Mouse (Mus musculus) liver, embryonic 14.5 days (tissue): Measurements from ENCODE around the gene Tmem132d. TPM values are rescaled to one million over a fixed set of nuclear protein-coding genes. Genes with fewer than 3 reads are reported as not detected.

Experiments
- ATAC-seq: fragments of 200-750 bp; cut with Nextera tagmentation; 2 replicates; pipeline ENCODE4 v1.8.0; 2017; ENCODE audit warnings: moderate number of reproducible peaks, mild to moderate bottlenecking, moderate library complexity; ENCODE audit not compliant: insufficient read depth
- DNase-seq, 3 experiments: peaks; one replicate each; pipeline ENCODE4 v3.0.0-alpha.2; 2012 to 2013; ENCODE audit warnings: low read depth in 3 of 3, low spot score in 3 of 3
- H3K27ac ChIP-seq: fragments of 300-500 bp; sonication (generic); 2 replicates; pipeline ENCODE4 v1.5.1; 2014; ENCODE audit warnings: moderate library complexity, mild to moderate bottlenecking, control low read depth, inconsistent platforms
- H3K27me3 ChIP-seq: fragments of 300-500 bp; sonication (generic); 2 replicates; pipeline ENCODE4 v1.6.1; 2014; ENCODE audit warnings: mild to moderate bottlenecking, low read length, moderate library complexity; ENCODE audit not compliant: control insufficient read depth, insufficient read depth
- H3K36me3 ChIP-seq: fragments of 300-500 bp; sonication (generic); replicated peaks from 2 replicates; pipeline ENCODE4 v1.6.1; 2014; ENCODE audit warnings: low read depth; ENCODE audit not compliant: control insufficient read depth, insufficient read depth
- H3K4me1 ChIP-seq, 2 experiments: fragments of 200-500 bp in 1 of 2; fragments of 300-500 bp in 1 of 2; sonication (generic) in 1 of 2; replicated peaks; 2 replicates each; pipeline ENCODE4 v1.6.1; 2012 to 2014; ENCODE audit warnings: antibody characterized with exemption in 1 of 2, inconsistent platforms in 1 of 2, low read length in 1 of 2; ENCODE audit not compliant: control insufficient read depth in 2 of 2, insufficient read depth in 2 of 2
- H3K4me2 ChIP-seq: fragments of 300-500 bp; sonication (generic); 2 replicates; pipeline ENCODE4 v1.6.1; 2014; ENCODE audit warnings: low read depth, mild to moderate bottlenecking, control low read depth, moderate library complexity
- H3K4me3 ChIP-seq, 2 experiments: fragments of 200-500 bp in 1 of 2; fragments of 300-500 bp in 1 of 2; sonication (generic) in 1 of 2; 2 replicates each; pipeline ENCODE4 v1.5.1; 2012 to 2014; ENCODE audit warnings: low read depth in 2 of 2, low read length in 2 of 2, mild to moderate bottlenecking in 2 of 2, control low read depth in 1 of 2, inconsistent platforms in 1 of 2, moderate library complexity in 1 of 2; ENCODE audit not compliant: insufficient read depth in 1 of 2
- H3K9ac ChIP-seq: fragments of 300-500 bp; sonication (generic); replicated peaks from 2 replicates; pipeline ENCODE4 v1.6.1; 2014; ENCODE audit warnings: mild to moderate bottlenecking, control low read depth, moderate library complexity
- H3K9me3 ChIP-seq: fragments of 300-500 bp; sonication (generic); 2 replicates; pipeline ENCODE4 v1.6.1; 2016; ENCODE audit warnings: low read length, mixed read lengths; ENCODE audit not compliant: control insufficient read depth
- CTCF ChIP-seq: IDR thresholded peaks from 2 replicates; pipeline ENCODE4 v1.5.1; 2016; ENCODE audit warnings: antibody characterized with exemption, low read depth, control low read depth
- EP300 ChIP-seq: IDR thresholded peaks from 2 replicates; pipeline ENCODE4 v1.6.1; 2016; ENCODE audit warnings: antibody characterized with exemption, low read depth
- WGBS: fragments of 180-500 bp; shearing (Covaris S2); extraction: QIAGEN DNeasy Blood & Tissue Kit; methylation state at CpG from one replicate; pipeline ENCODE4 v1.1.7; 2014; ENCODE audit not compliant: insufficient replicate concordance; 5-methylcytosine and 5-hydroxymethylcytosine counted together
- polyA plus RNA-seq, 2 experiments: library from polyadenylated mRNA; depleted of rRNA in 1 of 2; stranded (reverse) in 1 of 2; unstranded in 1 of 2; fragments of >200 nt; fragmentation: Nextera tagmentation in 1 of 2; extraction: Ambion mirVana in 1 of 2; gene quantifications; 2 replicates each; pipeline versions ENCODE4 v1.2.1 to v1.2.3; 2012 to 2014

The Tmem132d gene
- polyA plus RNA-seq, 2 experiments, result under 0.01 TPM; not detected in 1

GRCm38 (mm10) chr5:128441121-128441520, 8.2 kb upstream of the Tmem132d start:
- no peak overlapping the region for H3K27ac ChIP-seq
- H3K36me3 ChIP-seq, result no peaks in the 10 kb centered on the region
- no peaks in the 10 kb centered on the region for H3K4me1 ChIP-seq
- H3K27me3 ChIP-seq, result peaks cover 5% of the 10 kb centered on the region
- TF ChIP-seq CTCF, result no peak
- TF ChIP-seq EP300, result no peak
- 23% methylated on average over 5 of the region's 5 CpGs for WGBS
- ATAC-seq, result no peak
- no peak overlapping the region for H3K4me3 ChIP-seq
- no peaks in the 10 kb centered on the region for H3K9me3 ChIP-seq
- H3K9ac ChIP-seq, result no peak overlapping the region
- no peak for DNase-seq
- no peak overlapping the region for H3K4me2 ChIP-seq

DNA sequence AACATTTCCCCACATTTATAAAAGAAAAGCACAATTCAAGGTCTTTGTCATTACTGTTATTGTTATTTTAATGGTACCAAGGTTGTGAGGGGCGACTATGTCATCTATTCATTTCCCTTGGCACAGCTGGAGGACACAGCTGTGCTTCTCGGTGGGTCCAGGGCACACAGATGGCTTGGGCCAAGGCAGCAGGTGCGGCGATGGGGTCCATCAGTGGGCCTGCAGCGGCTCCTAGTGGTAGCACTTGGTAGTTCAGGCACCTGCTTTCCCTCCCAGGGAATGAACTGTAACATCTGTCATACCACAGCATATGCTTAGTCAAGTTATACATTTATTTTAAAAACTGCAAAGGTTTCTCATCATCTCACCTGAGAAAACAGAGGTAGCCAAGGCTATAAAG, 7.0 kb upstream of the Tmem132d start:
- Histone ChIP-seq H3K27me3 (peaks cover 5% of the 10 kb centered on the region), H3K4me3 (no peak overlapping the region), H3K36me3 (no peaks in the 10 kb centered on the region), H3K27ac (no peak overlapping the region), H3K4me1 (no peaks in the 10 kb centered on the region), H3K9ac (no peak overlapping the region), H3K9me3 (no peaks in the 10 kb centered on the region), H3K4me2 (no peak overlapping the region)
- WGBS, result 3% methylated on average over 5 of the region's 5 CpGs
- no peak for ATAC-seq
- no peak for DNase-seq
- TF ChIP-seq CTCF (peak; percentile 85), EP300 (no peak)

- H3K27me3 ChIP-seq, result peaks cover 6% of the 10 kb centered on the region; the same call in 1 of the 2 replicates
- TF ChIP-seq CTCF (no peak), EP300 (no peak)
- ATAC-seq (no peak), DNase-seq (no peak)
- 56% methylated on average over 16 of the region's 16 CpGs for WGBS
- no peaks in the 10 kb centered on the region for H3K4me1 ChIP-seq
- no peak overlapping the region for H3K27ac ChIP-seq
- H3K4me3 ChIP-seq, result no peak overlapping the region
- no peaks in the 10 kb centered on the region for H3K9me3 ChIP-seq
- no peaks in the 10 kb centered on the region for H3K36me3 ChIP-seq
- no peak overlapping the region for H3K9ac ChIP-seq
- no peak overlapping the region for H3K4me2 ChIP-seq
Measured at GRCm38 (mm10) chr5:128438078-128438477, 5.2 kb upstream of the Tmem132d start.

GRCm38 (mm10) chr5:128436909-128437308, 4.0 kb upstream of the Tmem132d start:
- no peak overlapping the region for H3K9ac ChIP-seq
- no peaks in the 10 kb centered on the region for H3K36me3 ChIP-seq
- no peak overlapping the region for H3K4me2 ChIP-seq
- H3K4me1 ChIP-seq, result no peaks in the 10 kb centered on the region
- no peaks in the 10 kb centered on the region for H3K9me3 ChIP-seq
- H3K27me3 ChIP-seq, result peaks cover 17% of the 10 kb centered on the region
- 11% methylated on average over 9 of the region's 9 CpGs for WGBS
- ATAC-seq, result no peak
- no peak overlapping the region for H3K4me3 ChIP-seq
- DNase-seq, result no peak
- TF ChIP-seq CTCF (peak; percentile 24; the same call in 1 of the 2 replicates), EP300 (no peak)
- no peak overlapping the region for H3K27ac ChIP-seq

DNA sequence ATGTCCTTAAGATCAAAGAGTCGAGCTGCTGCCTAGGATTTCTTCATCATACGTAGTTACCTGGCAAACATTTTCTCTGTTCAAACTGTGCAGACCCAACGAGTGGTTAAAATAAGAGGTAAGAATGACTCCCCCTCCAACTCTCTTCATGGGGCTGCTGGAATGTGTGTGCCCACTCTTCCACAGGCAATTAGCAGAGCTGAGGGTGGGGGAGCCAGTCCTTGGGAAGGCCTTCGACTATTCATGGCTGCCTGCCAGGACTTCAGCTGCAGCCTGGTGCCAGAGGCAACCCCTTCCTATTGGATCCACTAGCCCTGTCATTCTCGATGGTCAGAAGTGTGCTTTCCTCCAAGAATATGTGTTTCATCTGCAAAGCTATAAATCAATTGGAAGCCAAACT, 2.8 kb upstream of the Tmem132d start:
- Histone ChIP-seq H3K4me2 (no peak overlapping the region), H3K27me3 (peaks cover 17% of the 10 kb centered on the region), H3K4me1 (no peaks in the 10 kb centered on the region), H3K9ac (no peak overlapping the region), H3K27ac (no peak overlapping the region), H3K4me3 (no peak overlapping the region), H3K36me3 (no peaks in the 10 kb centered on the region), H3K9me3 (no peaks in the 10 kb centered on the region)
- TF ChIP-seq CTCF, result no peak
- no peak for TF ChIP-seq EP300
- ATAC-seq (no peak), DNase-seq (no peak)
- WGBS, result 38% methylated on average over 5 of the region's 5 CpGs

- 37% methylated on average over 9 of the region's 9 CpGs for WGBS
- ATAC-seq (no peak), DNase-seq (no peak)
- H3K4me2 ChIP-seq, result no peak overlapping the region
- H3K27me3 ChIP-seq, result peaks cover 17% of the 10 kb centered on the region
- no peak overlapping the region for H3K4me3 ChIP-seq
- no peaks in the 10 kb centered on the region for H3K4me1 ChIP-seq
- no peaks in the 10 kb centered on the region for H3K9me3 ChIP-seq
- no peaks in the 10 kb centered on the region for H3K36me3 ChIP-seq
- H3K9ac ChIP-seq, result no peak overlapping the region
- TF ChIP-seq EP300 (no peak), CTCF (no peak)
- H3K27ac ChIP-seq, result no peak overlapping the region
Measured at GRCm38 (mm10) chr5:128433786-128434185, 909 bp upstream of the Tmem132d start.
